Mouse (Mus musculus) large intestine, adult 2 months (tissue): Measurements from ENCODE around the gene Kcnc1. TPM values are rescaled to one million over a fixed set of nuclear protein-coding genes. Genes with fewer than 3 reads are reported as not detected.

Experiments
- DNase-seq: peaks from one replicate; pipeline ENCODE4 v3.0.0-alpha.2; 2012; ENCODE audit warnings: low read depth, low spot score
- whole genome bisulfite sequencing: fragments of 180-500 bp; shearing (Covaris S2); methylation state at CpG from one replicate; pipeline ENCODE4 v1.1.7; 2018; 5-methylcytosine and 5-hydroxymethylcytosine counted together
- polyA plus RNA-seq: library from polyadenylated mRNA; depleted of rRNA; stranded (reverse); fragments of >200 nt; gene quantifications from 2 replicates; pipeline ENCODE4 v1.2.3, GENCODE M21; 2012

The Kcnc1 gene
- polyA plus RNA-seq, 1 experiment: 0.21 TPM

DNA sequence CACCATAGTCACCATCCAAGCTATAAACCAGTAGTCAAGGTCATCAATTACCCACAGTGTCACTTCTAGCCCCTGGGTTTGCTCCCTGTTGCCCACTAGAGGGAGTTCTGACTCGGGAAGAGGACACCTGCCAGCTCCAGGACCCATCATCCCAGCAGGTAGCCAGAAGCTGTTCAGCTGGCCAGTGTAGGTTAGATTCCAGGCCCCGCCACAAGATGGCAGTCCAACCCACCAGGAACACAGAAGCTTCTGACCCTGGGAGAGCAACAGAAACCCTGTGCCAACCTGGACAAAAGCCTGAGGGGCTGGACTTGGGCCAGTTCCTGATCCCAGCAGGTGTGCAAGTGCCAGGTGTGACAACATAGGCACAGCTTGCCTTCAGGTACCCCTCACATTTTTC is 3.2 kb upstream of the Kcnc1 start:
- 3% methylated on average over 2 of the region's 2 CpGs for WGBS
- peak; percentile 39 for DNase-seq

DNA sequence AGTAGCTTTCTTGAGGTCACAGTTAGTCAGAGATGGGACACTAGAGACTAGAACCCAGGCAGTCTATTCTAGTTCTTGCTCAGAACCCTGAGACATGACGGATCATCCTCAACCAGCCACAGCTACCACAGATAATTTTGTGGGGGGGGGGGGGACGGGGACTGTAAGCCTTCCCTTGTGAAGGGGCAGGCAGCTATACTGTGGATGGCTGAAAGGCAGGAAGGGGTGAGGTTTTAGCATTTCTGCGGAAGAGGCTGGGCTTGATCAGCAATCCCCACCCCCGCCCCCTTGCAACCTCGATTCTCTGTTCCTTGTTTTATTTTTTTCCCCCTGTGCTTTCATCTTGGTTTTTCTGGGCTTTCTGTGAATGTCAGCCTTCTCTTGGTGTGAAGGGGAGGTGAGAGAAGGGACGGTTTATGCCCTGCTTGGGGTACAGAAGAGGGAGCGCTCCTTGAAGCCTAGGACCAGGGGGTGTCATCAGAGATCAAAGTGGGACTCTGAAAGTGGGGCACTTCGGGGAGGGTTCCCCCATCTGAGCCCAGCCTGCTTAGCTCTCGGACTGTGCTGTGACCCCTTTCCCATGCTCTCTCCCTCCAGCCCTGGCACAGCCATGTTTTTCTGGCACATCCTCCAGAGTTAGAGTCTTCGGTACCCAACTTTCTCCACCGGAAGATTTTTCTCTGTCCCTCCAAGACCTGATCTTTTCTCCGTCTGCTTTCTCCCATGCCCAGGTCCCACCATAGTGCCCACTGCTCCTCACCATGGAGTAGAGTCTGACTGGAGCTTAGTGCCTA is 2.4 kb upstream of the Kcnc1 start:
- WGBS: 39% methylated on average over 12 of the region's 12 CpGs
- DNase-seq: no peak

DNA sequence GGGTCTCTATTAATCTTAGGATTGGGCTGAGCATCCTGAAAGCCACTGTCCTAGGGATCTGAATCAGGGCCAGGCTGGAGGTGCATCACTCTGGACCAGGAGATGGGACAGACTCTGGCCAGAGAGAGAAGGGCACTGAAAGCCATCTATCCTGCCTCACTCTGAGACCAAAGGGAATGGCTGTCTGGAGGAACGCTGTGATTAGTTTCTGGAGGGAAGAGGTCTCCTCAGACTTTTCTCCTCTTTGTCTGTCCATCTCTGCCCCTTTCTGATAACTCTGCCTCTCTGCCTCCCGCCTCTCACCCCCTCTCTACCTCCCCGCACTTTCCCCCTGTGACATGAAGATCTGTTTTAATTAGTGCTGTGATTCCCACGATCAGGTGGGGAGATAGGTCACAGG is 1.4 kb upstream of the Kcnc1 start:
- DNase-seq: no peak
- 68% methylated on average over 4 of the region's 4 CpGs for WGBS

DNA sequence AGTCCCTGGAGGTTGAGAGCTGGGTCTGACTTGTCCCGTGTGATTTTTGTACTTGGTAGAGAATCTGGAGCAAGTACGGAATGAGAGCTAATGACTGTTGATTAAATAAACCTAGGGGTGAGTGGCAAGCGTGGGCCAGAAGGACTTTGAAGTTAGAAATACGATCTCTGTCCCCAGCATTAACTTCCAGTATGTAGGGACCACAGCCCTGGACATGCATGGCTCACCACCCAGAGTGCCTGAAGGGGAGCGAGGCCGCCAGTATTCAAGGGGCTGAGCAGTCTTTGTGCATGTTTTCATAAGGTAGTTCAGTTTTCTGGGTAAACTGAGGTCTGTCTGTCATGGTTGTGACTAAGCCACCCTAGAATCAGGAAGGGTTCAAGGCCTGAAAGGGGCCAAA is 726 bp upstream of the Kcnc1 start:
- no peak for DNase-seq
- WGBS: 32% methylated on average over 6 of the region's 6 CpGs

DNA sequence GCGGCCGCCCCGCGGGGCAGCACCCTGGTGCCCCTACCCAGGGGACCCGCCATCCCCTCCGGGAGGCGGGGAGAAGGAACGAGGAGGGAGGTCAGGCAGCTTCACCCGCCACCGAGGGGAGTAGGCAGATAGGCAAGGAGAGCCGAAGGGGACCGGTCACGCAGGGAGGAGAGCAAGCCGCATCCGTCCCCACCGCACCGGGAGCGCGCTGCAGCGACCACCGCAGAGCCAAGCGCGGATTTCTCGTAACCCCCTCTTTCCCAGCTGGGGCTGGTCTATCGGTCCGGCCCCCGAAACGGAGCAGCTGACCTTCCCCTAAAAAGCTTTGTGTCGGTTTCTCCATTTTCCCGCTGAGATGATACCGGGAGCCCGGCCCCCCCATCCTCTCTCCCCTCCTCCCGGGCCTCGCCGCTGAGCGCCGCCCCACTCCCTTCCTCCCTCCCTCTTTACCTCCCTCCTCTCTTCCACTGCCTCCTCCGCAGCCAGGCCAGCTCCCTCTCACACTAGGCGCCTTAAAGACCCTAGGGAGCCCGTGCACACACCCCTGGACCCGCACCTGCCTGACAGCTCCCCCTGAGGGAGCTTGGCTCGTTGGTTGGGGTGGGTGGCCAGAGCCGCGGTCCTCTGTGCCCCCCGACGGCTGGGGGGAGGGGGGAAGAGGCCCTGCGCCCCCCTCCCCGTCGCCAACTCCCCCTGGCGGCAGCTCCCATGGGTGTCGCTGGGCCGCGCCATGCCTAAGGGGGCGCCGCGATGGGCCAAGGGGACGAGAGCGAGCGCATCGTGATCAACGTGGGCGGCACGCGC is 833 bp downstream of the Kcnc1 start:
- WGBS: 3% methylated on average over 64 of the region's 64 CpGs
- DNase-seq: no peak

DNA sequence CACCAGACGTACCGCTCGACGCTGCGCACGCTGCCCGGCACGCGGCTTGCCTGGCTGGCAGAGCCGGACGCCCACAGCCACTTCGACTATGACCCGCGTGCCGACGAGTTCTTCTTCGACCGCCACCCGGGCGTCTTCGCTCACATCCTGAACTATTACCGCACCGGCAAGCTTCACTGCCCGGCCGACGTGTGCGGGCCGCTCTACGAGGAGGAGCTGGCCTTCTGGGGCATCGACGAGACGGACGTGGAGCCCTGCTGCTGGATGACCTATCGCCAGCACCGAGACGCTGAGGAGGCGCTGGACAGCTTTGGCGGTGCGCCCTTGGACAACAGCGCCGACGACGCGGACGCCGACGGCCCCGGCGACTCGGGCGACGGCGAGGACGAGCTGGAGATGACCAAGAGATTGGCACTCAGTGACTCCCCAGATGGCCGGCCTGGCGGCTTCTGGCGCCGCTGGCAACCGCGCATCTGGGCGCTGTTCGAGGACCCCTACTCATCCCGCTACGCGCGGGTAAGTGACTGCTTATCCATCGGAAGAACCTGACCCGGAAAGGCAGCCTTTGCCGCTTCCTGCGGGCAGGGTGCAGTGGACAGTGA is 1.5 kb downstream of the Kcnc1 start:
- no peak for DNase-seq
- 16% methylated on average over 70 of the region's 70 CpGs for WGBS

DNA sequence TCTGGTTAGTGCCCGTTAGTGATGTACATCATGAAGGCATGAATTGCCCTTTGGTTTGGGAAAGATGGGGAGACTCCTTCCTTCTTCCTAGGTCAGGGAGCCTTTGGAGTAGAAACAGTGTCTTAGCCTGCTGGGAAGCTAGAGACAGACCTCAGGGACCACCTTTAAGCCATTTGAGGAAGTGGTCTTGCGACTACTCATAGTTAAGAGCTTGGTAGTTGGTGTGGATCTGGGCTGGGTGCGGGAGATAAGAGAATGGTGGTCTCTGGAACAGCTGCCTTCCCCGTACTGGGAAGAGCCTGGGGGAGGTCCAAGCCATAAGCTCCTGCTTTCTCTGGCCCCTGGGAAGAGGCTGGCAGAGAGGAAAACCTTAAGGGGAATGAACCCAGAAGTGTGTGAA is 2.3 kb downstream of the Kcnc1 start:
- WGBS: 72% methylated on average over 4 of the region's 4 CpGs

DNA sequence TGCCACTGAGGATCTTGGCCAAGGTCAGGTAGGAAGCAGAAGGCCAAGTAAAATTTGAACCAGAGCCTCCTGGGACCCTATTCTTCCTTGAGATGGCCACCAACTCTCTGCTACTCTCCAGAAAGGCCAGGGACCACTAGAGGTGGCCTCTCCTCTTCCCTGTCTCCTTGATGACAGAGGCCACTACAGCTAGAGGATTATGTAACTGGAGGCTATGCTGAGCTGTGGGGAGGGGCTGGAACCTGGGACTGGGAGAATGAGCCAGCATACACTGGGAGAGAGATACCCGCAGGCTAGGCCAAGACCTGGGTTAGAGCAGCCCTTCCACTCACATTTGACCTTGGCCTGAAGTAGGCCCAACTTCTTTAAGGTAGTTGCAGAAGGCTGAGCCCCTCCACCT is 3.4 kb downstream of the Kcnc1 start:
- 74% methylated on average over 1 of the region's 1 CpGs for WGBS
- no peak for DNase-seq

More for the DNA sequence above, 2.3 kb downstream of the Kcnc1 start:
- no peak for DNase-seq

DNA sequence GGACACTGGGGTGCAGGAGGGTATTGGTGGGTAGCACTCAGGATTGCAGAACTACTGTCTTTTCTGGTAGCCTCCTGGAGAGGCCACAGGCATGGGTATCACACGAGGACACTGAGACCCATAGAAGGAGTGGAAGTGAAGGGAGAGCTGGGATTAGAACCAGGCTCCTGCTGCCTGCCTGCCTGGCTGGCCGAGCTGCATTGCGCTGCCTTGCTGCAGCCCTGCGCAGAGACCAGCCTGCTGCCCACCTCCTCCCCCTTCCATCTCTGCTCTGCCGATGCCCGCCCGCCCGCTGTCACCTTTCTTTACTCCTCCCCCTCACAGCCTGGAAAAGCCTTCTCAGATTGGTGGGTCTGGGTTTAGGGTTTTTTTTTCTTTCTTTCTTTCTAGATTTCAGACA is 4.0 kb downstream of the Kcnc1 start:
- no peak for DNase-seq
- WGBS: 55% methylated on average over 8 of the region's 8 CpGs

DNA sequence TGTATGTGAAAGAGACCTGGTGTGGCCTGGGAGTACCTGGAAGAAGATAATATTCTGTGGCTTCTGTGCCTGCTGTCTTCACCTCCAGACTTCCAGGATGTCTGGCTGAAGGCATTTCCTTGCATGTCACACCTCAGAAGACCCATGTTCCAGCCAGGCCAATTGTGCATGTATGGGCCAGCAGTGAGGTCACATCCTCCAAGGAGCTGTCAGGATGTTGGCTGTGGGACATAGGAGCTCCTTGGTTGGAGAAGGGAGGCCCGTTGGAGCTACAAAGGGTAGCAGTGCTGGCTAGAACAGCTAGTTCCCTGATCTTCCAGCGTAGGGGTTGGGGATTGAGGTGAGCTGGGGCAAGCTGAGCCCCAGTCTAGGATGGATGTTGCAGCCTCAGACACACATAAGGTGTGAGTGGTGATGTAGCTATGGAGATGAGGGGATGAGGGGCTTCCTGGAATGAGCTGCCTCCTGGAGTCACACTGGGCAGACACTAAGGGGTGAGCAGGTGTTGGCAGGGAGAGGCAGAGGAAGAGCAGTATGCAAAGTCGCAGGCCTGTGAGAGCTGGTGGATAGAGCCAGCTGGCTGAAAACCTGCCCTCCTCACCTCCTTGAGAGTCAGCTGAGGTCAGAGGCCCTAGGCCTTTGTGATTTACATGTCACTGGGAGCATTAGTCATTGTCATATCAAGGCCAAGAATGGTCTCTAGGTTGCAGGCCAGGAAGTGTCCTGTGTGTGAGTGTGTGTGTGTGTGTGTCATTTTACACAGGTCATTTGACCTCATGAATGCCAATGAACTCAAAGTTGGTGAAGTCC is 5.3 kb downstream of the Kcnc1 start:
- no peak for DNase-seq
- WGBS: 63% methylated on average over 3 of the region's 3 CpGs

DNA sequence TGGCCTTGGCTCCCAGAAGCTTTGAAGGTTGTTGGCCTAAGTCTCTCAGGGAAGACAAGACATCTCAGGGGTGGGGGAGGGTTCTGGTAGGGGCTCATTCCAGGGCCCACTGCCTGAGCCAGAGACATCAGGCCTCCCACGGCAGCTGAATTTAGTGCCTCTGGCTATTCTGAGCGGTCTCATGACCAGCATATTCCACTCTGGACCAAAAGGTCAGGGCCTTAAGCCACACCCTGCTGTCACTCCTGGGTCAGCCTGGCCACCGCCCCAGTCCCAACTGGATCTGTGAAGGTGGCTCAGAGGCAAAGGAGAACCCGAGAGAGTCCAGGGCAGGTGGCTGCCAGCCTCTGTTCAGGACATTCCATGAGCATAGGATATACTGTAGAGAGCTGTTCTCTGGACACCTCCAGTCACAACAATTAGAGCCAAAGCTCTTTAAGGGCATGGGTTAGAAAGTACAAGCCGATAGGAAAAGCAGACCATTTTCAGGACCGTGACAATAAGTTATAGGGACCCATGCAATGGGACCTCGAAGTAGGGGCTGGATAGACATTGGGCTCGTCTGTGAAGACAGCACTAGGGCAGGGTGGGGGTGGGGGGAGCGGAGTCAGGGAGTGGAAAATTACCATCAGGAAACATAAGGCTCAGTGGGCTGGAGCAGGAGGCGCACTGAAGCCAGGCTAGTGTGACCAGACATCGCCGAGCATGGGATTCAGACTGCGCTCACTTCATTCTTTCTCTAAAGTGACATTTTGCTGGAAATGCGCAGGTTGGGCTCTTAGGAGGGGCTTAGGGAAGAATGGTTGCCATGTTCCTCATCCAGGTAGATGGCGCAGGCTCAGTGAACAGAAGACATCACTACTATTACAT is 7.6 kb downstream of the Kcnc1 start:
- DNase-seq: no peak
- 77% methylated on average over 15 of the region's 15 CpGs for WGBS

DNA sequence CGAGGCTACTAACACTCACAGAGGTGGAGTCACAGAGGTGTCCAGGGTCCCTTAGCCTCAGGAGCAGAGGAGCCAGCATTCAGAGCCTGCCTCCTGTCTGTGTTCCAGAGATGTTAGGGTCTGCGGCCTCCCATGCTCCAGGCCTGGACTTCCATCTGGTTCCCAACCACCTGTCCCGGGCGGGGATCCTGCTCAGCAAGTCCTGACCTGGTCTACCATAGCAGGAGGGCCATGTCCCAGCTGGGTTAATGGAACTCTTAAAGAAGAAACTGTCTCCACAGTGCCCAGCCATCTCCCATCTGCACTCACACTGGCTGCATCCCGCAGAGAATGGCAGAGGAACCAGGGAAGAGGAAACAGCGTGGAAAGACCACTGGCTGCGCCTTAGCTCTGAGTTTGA is 8.5 kb downstream of the Kcnc1 start:
- DNase-seq: no peak
- 76% methylated on average over 7 of the region's 7 CpGs for WGBS

DNA sequence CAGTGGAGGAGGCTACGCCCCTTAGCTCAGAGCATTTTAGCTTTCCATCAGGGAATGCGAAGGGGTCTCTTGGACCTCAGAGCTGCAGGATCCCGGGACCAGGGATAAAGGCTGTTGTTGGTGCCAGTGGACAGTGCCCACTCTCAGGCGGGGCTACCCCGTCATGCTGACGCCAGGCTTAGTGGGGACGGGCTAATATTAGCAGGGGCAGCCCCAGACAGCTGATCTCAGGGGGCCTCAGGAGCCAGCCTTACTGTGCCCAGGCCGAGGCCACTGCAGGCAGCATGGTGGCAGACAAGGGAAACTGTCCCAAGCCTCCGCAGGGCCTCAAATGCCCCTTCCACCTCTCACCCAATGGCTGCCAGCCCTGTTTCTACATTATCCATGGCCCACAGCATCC is 12.3 kb downstream of the Kcnc1 start:
- no peak for DNase-seq
- WGBS: 79% methylated on average over 9 of the region's 9 CpGs

DNA sequence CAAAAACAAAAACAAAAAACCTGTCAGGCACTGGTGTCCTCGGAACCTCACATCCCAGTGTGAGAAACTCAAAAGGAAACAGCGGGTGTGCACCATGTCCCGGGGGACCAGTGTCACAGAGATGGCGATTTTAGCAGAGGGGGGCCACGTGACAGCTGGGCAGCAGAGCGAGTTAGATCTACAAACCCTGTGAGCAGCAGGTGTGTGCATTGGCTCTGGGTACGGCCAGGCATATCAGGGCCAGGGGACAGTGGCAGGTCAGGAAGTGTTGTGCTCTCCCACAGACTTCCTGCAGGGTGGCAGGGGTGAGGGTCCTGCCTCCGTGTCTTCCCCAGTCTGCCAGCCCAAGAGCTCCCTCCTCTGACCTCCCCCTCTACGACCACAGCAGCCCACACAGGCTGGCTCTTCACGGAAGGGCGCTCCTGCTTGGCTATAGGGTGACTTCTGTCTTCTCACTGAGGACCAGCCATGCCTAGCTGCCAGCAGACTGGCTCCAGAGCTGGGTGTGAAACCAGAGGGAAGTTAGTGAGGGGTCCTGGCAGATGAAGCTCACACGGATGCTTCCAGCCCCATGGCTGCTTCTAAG is 13.0 kb downstream of the Kcnc1 start:
- DNase-seq: no peak
- 47% methylated on average over 12 of the region's 12 CpGs for WGBS

DNA sequence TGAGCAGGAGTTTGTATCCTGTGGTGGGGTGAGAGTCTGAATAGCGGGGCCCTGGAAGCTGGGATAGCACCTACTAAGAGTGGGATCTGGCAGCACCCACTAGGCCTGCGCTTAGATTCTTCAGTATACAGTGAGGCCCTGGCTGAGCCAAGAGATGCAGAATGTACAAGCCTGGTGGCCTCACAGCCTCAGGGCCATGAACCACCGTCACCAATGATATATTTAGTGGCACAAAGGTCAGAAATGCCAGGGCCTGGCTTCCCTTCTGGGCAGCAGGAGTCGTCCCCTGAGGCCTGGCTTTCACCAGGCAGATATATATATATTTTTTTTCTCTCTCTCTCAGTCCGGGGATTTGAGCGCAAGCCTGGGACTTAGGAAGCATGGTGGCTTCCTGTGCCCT is 14.4 kb downstream of the Kcnc1 start:
- 75% methylated on average over 6 of the region's 6 CpGs for WGBS
- DNase-seq: no peak

DNA sequence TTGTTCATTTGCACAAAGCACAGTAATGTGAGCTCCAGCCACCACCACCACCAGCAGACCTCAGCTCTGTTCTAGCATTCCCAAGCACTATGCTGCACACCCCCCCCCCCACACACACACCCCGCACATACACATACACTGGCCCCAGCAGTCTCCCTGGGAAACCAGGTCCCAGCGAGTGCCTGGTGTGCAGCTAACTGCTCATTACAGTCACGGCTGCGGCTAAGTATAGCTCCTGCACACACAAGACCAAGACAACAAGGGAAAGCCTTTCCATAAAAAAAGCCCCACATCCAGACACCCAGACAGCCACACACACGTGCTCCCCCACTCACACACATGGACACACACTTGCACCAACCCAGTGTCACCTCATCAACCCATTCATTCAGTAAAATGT is 16.5 kb downstream of the Kcnc1 start:
- WGBS: 77% methylated on average over 5 of the region's 5 CpGs
- DNase-seq: no peak

DNA sequence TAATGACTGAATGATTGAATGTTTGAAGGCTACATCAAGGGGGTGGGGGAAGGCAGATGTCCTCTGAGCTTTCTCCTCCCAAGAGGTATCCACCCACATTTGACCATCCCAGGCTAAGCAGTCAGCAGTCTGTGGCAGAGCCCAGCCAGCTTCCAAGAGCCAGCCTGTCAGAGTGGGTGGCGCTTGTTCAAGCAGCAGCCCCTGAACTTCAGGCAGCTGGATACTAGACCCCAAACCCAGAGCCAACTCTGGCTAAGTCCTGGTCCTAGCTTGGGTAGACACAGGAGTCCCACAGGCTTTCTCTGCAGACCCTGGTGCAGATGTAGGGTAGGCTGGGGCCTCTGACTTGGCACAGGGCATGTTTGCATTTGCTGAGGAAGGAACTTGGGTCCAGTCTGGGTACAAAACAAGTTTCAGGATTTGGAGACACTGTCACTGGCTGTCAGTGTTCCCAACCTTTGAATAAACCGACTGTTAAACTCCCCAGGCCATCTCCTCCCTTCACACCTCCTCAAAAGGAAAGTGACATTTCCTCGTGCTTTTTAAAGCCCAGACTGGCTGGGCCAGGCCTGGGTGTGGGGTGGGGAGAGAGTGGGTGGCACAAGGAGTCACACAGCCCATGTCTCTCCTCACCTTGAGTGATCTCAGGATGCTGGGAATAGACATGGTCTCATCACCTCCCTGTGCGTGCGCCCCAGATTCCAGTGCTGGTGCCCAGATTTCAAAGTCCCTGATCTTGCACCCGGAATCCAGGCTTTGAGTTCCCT is 17.8 kb downstream of the Kcnc1 start:
- 59% methylated on average over 6 of the region's 6 CpGs for WGBS
- DNase-seq: no peak

DNA sequence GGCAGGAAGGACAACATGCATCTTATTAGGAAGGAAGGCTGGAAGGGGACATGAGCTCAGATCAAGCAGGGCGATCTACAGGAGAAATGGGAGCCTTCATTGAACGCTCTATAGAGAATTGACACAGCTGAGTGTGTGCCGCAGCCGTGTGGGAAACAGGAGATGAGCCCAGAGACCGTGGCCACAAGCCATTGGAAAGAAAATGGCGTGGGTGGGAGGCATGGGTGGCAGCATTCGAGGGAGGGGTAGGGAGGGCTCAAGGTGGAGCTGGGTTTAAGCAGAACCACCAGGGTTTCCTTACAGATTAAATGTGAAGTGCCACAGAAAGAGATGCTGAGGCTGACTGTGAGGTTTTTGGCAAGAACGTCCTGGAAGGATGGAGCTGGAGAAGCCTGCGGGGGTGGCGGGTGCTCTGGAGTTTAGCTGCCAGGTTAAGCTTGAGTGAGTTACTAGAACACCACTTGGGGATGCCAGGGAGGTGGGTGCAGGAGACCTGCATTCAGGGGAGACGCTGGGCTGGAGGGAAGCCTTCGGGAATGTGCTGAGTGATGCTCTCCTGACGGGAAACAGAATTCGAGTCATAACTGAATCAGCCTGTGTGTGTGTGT is 19.6 kb downstream of the Kcnc1 start:
- 71% methylated on average over 14 of the region's 14 CpGs for WGBS
- DNase-seq: no peak
